Mouse (Mus musculus): Measurements from ENCODE around the gene Ahsa1.

DNA sequence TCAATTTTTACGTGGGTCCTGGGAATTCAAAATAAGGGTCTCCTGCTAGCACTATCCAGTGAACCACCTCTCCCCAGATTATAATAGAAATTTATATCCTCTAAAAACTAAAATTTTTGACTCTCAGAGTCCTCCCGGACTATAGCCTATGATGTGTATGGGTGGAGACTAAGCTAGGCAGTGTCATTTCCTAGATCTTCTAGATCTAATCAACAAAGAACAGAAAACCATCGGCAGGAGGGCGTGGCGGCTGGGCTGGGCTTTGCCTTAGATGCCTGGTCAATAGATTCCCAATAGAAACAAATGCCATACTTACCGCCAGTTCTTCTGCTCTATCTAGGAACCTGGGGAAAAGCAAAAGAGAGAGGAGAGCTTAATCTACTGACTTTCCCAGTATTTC, 16.1 kb upstream of the Ahsa1 start:
- no peak for TF ChIP-seq CTCF (IDR thresholded peaks at IDR 0.05)
- no peak for TF ChIP-seq EP300 (IDR thresholded peaks at IDR 0.05)
